Mouse (Mus musculus) kidney, adult 9 months (tissue): ENCODE data around the gene Cfap65.

Source experiments
- DNase-seq: peaks from one replicate; pipeline ENCODE4 v3.0.0; 2022

Gene Cfap65

DNA sequence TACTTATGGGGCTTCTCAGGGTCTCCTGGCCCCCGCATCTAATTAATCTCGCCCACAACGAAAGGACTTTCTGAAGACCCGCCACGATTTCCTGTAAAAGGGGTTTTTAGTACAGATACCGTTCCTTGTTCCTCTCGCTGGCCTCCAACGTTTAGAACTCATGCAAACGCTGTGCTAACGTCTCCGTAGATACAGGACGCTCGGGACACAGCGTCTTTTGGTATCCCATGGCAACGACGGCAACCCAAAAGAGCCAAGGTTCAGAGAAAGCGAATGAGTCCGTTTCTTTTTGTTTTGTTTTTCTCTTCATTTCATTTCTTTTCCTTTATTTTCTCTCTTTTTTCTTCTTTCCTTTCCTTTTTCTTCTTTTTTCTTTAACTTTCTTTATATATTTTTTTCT lies at the start of gene Cfap65:
Gene Cfap65, minus strand, starts transcription at position 198 of the 400 bp plus-strand sequence.
- peak; percentile 81 for DNase-seq

DNA sequence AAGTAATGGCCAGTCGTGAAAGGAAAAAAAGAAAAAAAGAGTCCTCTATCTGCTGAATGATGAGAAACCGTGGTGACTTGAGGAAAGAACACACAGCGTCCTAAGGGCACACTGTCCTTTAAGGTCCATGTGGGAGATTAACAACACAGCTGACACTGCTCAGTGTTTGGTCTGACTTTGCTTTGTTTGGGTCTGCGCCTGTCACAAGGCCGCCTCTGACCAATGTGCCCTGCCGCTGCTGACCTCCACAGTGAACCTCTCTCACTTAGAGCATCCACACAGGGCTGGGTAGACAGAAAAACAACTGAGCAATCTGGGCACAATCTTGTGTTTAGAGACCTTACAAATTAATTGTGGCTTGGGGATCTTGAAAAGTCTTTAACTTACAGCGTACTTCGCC lies 41.6 kb upstream of the Cfap65 start:
- no peak for DNase-seq

GRCm38 (mm10) chr1:74975936-74976335 lies 40.5 kb upstream of the Cfap65 start:
- DNase-seq = no peak

DNA sequence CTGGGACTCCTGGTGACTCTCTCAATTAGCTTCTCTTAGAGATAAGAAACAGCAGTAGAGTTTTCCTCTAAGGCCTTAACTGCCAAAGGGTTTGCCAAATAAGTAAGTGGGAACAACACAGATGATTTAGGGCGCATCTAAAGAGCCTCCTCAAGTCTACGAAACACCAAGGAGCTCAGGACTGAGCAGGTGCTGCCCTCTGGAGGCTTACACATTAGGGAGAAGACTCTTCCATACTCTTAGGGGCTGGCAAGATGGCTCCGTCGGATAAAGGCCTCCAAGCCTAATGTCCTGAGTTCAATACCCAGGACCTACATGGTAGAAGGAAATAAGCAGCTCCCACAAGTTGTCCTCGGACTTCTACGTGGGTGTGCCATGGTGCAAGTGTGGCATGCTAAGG lies 38.2 kb upstream of the Cfap65 start:
- DNase-seq = peak; percentile 41

DNA sequence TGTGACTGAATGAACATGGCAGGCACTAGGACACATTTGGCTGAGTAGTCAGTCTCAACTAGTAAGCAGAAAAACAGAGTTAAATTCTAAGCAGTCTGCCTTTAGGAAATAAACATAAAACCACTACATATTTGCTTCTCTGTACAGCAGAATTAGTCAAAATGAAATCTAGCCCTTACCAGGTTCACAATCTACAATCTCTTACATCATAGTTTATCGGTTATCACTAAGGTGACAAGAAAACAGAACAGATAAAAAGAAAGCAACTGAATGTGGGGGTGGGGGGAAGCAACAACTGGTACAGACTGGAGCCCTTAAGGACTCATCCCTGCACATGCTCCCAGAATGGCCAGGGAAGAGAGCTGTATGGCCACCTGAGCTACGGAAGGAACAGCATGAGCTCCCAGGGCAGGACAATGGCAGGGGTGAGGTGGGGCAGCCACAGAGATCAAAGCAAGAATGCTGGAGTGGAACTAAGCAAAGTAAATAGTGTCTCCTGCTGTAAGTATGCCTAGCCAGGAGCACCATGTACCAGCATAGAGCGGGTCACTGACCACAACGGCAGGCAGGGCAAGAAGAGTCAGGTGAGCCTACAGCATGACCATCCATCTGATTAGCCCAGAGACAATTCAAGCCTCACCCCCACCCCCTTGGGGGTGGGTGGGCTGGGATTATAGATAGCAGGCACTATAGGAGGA lies 36.1 kb upstream of the Cfap65 start:
- peak; percentile 49 for DNase-seq

GRCm38 (mm10) chr1:74967962-74968580 lies 32.7 kb upstream of the Cfap65 start:
- peak; percentile 66 for DNase-seq

GRCm38 (mm10) chr1:74964494-74965215 lies 29.3 kb upstream of the Cfap65 start:
- peak; percentile 89 for DNase-seq

DNA sequence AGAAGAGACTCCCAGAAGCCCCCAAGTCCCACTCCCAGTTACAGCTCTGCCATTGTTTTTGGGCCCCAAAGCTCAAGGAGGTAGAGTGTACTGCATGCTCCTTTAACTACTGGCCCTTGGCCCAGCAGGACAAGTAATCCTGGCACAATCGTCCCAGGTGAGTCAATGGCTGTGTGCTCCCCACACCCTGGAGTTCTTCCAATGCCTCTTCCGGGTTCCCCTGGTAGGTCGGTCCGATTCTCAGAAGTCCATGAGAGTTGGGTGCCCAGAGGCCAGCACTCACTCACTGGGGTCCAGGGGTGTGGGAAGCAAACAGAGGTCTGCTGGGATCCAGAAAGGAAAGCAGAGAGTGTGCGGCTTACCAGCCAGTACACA lies 27.4 kb upstream of the Cfap65 start:
- no peak for DNase-seq

- DNase-seq = no peak
Measured at GRCm38 (mm10) chr1:74962126-74962852, 26.9 kb upstream of the Cfap65 start.

DNA sequence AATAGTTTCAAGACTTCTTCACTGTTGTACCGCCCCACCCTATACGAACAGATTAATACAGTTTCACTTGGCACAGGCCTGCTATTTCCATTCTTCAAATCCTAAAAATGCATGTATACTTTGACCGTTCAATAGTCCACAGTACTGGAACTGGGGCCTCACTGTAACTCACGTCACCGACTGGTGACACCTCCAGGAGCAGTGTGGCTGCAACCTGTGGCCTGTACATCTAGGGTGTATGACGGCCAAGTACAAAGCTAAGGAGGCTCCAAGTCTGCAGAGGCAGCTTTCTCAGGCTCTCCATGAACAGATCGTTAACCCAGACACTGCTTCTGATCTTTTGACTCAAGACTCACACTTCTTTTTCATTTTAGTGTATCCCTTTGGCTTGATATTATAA lies 26.3 kb upstream of the Cfap65 start:
- no peak for DNase-seq

GRCm38 (mm10) chr1:74960059-74960458 lies 24.7 kb upstream of the Cfap65 start:
- no peak for DNase-seq

DNA sequence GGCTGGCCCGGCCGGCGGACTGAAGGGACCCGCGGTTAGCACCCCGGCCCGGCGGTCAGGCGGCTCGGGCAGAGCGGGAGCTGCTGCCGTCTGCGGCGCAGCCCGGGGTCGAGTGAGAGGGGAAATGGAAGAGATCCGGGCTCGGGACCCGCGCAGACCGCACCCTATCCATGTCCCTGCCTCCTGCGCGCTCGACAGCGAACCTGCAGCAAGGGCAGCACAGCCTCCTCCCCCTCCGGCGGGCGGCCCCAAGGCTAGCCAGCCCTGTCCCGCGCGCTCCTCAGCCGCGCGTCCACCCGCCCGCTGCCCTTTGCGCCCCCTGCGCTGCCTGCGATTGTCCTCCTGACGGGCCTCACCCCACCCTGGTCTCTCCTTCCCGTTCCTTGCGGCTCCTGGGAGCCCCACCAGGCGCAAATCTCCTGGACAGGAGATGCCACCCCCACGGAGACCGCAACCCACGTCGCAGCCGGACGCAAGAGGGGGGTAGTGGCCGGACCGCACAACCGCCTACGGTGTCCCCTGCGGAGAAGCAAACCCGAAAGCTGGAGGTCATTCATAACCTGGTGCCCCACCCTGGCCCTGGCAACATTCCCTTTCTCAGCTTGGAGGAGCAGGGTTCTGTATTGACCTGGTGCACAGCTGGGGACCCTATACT lies 16.3 kb upstream of the Cfap65 start, which contains the start of gene Ihh:
Gene Ihh, minus strand, starts transcription at position 117 of the 655 bp plus-strand sequence.
- DNase-seq = peak; percentile 61

- peak; percentile 50 for DNase-seq
Measured at GRCm38 (mm10) chr1:74950576-74951490, 15.4 kb upstream of the Cfap65 start.

DNA sequence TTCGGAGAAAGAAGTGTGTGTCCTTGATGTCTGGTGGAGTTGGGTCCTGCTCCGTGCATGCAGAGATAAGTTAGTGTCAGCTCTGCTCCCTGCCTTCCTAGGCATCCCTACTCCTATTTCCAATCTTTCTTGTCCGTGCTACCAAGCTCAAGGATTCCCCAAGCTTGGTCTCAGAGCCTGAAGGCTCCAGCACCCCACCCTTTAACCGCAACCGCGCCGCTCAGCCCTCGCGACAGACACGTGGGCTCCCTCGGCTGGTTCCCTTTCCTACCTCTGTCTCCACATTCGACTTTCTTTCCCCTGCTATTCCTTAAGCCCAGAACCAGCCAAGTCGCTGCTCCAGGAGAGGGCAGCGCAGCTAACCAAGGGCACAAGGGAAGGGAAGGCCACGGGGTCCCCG lies 14.7 kb upstream of the Cfap65 start:
- DNase-seq = no peak

DNA sequence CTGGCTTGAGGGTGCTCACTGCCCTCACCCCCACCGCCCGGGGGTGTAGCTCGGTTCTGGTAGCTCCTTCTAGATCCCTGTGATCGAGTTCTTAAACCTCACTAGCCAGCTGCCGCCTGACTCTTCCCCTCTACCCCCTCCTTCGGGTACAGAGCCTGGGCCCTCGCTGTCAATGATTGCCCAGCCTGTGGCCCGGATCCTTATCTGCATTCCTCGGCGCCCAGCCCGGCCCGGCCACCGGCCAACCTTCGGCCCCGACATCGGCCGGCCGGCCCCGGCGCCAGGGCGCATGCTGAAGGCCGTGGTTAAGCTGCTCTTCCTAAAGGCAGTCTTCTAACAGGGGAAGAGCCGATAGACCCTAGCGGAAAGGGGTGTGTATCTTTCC lies 14.3 kb upstream of the Cfap65 start:
- DNase-seq = peak; percentile 93

- peak; percentile 81 for DNase-seq
Measured at GRCm38 (mm10) chr1:74948784-74949665, 13.6 kb upstream of the Cfap65 start.

DNA sequence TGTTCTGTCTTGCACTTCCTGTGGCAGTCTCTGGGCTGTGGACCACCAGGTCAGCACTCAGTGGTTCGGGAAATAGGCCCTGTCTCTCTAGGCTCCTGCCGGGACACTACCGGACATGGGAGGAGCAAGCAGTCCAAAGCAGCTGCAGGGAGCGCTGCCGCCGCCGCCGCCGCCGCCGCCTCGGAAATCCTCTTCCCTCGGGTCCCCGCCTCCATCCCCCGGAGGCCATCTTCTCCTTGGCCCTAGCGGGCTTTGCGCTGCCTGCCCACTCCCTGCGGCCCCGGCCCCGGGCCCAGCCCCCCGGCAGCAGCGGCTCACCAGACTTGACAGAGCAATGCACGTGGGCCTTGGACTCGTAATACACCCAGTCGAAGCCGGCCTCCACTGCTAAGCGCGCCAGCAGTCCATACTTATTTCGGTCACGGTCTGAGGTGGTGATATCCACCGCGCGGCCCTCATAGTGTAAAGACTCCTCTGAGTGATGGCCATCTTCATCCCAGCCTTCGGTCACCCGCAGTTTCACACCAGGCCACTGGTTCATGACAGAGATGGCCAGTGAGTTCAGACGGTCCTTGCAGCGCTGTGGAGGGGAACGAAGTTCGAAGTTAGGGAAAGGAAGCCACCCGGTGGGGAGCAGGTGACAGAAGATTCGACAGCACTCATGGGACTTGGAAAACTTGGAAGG lies 12.7 kb upstream of the Cfap65 start:
- peak; percentile 45 for DNase-seq

- no peak for DNase-seq
Measured at GRCm38 (mm10) chr1:74941651-74942360, 6.4 kb upstream of the Cfap65 start.

- no peak for DNase-seq
Measured at GRCm38 (mm10) chr1:74939762-74940161, 4.4 kb upstream of the Cfap65 start.
